Mouse (Mus musculus): ENCODE data around the gene Dnajc15. TPM values are rescaled to one million over a fixed set of nuclear protein-coding genes. Genes with fewer than 3 reads are reported as not detected.

Gene Dnajc15
- total RNA-seq (2014; rRNA removed) (16.0 and 21.8 TPM in 2 replicates), polyA plus RNA-seq (2015; fragmentation: Nextera tagmentation; extraction: Ambion mirVana) (96.0 and 105 TPM in 2 replicates)

DNA sequence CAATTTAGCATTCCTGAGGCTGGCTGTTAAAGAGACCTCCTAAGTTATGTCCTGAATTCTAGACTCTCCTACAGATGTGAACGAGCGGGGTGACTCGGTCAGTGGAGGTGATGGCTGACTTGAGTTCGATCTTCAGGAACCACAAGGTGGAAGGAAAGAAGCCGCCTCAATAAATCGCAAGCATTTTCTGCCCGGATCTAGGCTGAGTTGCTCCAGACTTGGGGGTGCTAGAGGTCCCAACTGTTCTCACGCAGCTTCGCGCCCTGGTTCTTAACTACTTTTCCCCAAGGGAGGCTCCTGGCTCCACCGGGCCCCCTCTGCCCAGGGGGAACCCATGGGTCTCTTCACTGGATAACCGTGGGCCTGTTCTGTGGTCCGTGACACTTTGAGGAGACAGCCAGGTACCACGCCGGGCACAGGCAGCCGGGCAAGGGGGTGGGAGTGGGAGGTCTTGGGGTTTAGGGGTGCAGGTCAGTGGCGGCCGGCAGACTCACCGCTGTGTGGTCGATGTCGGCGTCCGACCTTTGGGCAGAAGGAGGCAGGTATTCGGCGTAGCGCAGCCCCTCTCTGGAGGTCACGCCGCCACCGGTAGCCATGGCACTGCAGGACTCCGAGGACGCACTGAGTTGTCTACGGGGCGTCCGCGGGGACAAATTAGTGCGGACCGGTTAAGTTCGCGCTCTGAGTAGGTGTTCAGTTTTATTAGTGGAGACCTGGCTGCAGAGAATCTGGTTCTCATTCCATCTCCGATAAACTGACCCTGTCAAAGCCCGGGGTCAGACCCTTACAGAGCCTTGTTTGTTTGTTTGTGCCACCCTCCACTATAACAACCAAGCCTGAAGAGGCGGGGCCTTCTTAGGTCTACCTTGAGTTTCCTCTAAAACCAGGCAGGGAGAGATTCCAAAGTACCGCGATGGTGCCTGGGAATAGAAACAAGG, at the start of gene Dnajc15:
Dnajc15 (minus strand) TSS at position 822 of the 938 bp plus-strand sequence.
- peaks cover 4% of the 10 kb centered on the region; the same call in 1 of the 2 replicates for H3K4me1 ChIP-seq (ENCODE audit: insufficient read depth, low read length)
- peak; percentile 42 for TF ChIP-seq CTCF (IDR thresholded peaks at IDR 0.05)
- H3K9me3 ChIP-seq (ENCODE audit: low read length), result no peaks in the 10 kb centered on the region
- WGBS, result 2% methylated on average over 44 of the region's 44 CpGs
- ATAC-seq (ENCODE audit: low FRiP score), result peak; percentile 85
- H3K27ac ChIP-seq (ENCODE audit: low read depth, low read length), result no peak within 1 kb of the TSS
- H3K4me3 ChIP-seq (ENCODE audit: low read depth, low read length), result peak within 1 kb of the TSS; percentile 85
- no peaks in the 10 kb centered on the region for H3K27me3 ChIP-seq (ENCODE audit: insufficient read depth, low read length)
- H3K36me3 ChIP-seq (ENCODE audit: insufficient read depth, low read length), result no peaks in the 10 kb centered on the region
- H3K4me2 ChIP-seq (ENCODE audit: low read depth, low read length, poor library complexity, severe bottlenecking), result peak within 1 kb of the TSS; percentile 94
- DNase-seq (ENCODE audit: low spot score), result peak; percentile 76
- peak within 1 kb of the TSS; percentile 87 for H3K9ac ChIP-seq (replicated peaks; ENCODE audit: low read length, poor library complexity, severe bottlenecking)

DNA sequence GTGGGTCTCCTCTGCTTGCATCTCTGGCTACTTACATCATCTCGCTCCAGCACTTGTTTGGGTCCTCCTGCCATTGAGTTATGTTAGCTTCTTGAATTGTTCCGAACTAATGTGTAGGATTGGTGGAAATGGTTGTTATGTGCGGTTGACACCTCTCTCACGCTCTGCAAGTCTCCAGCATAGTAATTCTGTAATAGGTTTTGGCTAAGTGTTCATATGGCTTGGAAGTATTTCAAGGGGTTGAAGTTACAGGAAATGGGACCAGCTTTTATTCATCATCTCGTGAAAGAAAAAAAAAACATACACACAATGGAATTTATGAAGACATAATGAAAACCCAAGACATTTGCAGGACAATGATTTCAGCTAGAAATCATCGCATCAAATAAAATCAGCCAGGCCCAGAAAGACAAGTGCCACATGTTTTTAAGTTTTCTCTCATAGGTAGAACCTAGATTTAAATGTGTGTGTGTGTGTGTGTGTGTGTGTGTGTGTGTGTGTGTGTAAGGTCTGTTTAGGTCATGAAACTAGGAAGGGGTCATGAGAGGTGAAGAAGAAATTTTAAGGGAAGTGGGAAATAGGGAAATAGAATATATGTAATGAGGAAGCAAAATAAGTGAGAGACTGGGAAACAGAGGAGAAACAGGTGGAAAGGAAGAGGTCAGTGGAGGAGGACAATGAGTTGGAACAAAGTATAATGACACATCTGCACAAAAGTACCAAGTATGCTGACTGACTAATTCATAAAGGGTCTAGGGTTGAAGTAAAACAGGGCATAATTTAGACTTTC, 48.3 kb upstream of the Dnajc15 start:
- no peaks in the 10 kb centered on the region for H3K4me1 ChIP-seq (ENCODE audit: insufficient read depth, low read length)
- H3K36me3 ChIP-seq (ENCODE audit: insufficient read depth, low read length), result no peaks in the 10 kb centered on the region
- H3K27ac ChIP-seq (ENCODE audit: low read depth, low read length), result no peak overlapping the region
- no peak overlapping the region for H3K9ac ChIP-seq (replicated peaks; ENCODE audit: low read length, poor library complexity, severe bottlenecking)
- DNase-seq (ENCODE audit: low spot score) (no peak), ATAC-seq (ENCODE audit: low FRiP score) (no peak)
- H3K9me3 ChIP-seq (ENCODE audit: low read length), result no peaks in the 10 kb centered on the region
- H3K27me3 ChIP-seq (ENCODE audit: insufficient read depth, low read length), result no peaks in the 10 kb centered on the region
- H3K4me2 ChIP-seq (ENCODE audit: low read depth, low read length, poor library complexity, severe bottlenecking), result no peak overlapping the region
- WGBS, result 87% methylated on average over 6 of the region's 6 CpGs
- TF ChIP-seq CTCF (IDR thresholded peaks at IDR 0.05), result no peak
- no peak overlapping the region for H3K4me3 ChIP-seq (ENCODE audit: low read depth, low read length)

DNA sequence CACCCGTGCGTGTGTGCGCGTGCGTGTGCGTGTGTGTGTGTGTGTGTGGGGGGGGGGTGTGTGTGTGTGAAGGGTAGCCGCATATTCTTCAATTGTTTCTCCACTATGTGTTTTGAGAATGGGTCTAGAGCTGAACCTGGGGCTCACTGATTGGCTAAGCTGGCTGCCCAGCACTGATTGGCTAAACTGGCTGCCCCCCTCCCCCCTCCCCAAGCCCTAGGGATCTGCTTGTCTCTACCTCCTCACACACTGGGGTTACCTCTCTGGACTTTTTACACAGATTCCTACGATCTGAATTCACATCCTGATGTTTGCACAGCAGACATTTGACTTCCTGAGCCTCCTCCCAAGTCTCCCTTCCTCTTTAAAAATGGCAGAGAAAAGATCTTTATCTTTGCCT, 46.7 kb upstream of the Dnajc15 start:
- Histone ChIP-seq H3K4me2 (ENCODE audit: low read depth, low read length, poor library complexity, severe bottlenecking) (no peak overlapping the region), H3K27ac (ENCODE audit: low read depth, low read length) (no peak overlapping the region)
- WGBS, result 86% methylated on average over 8 of the region's 8 CpGs

DNA sequence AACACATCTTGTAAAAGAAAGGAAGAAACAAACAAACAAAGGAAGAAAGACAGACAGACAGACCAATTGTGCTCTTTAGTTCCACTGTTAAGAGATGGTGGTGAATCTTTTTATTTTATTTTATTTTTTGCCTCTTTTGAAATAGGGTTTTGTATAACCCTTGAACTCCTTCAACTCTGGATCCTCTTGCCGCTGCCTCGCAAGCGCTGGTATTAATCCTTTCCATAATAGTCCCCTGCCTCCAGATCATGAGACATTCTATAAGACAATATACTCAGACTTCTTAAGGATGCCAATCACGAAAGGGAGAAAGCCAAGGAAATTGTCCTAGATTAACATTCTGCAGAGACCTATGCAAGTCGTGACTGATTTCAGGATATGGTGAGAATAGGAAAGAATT, 40.9 kb upstream of the Dnajc15 start:
- no peaks in the 10 kb centered on the region for H3K27me3 ChIP-seq (ENCODE audit: insufficient read depth, low read length)
- H3K4me3 ChIP-seq (ENCODE audit: low read depth, low read length), result no peak overlapping the region
- H3K4me1 ChIP-seq (ENCODE audit: insufficient read depth, low read length), result no peaks in the 10 kb centered on the region
- no peaks in the 10 kb centered on the region for H3K9me3 ChIP-seq (ENCODE audit: low read length)
- H3K36me3 ChIP-seq (ENCODE audit: insufficient read depth, low read length), result no peaks in the 10 kb centered on the region
- ATAC-seq (ENCODE audit: low FRiP score), result no peak
- no peak for TF ChIP-seq CTCF (IDR thresholded peaks at IDR 0.05)
- no peak overlapping the region for H3K27ac ChIP-seq (ENCODE audit: low read depth, low read length)
- H3K9ac ChIP-seq (replicated peaks; ENCODE audit: low read length, poor library complexity, severe bottlenecking), result no peak overlapping the region
- H3K4me2 ChIP-seq (ENCODE audit: low read depth, low read length, poor library complexity, severe bottlenecking), result no peak overlapping the region
- DNase-seq (ENCODE audit: low spot score), result no peak
- 34% methylated on average over 5 of the region's 5 CpGs for WGBS

More for the DNA sequence above, 46.7 kb upstream of the Dnajc15 start:
- Histone ChIP-seq H3K27me3 (ENCODE audit: insufficient read depth, low read length) (no peaks in the 10 kb centered on the region), H3K4me3 (ENCODE audit: low read depth, low read length) (no peak overlapping the region), H3K9ac (replicated peaks; ENCODE audit: low read length, poor library complexity, severe bottlenecking) (no peak overlapping the region), H3K36me3 (ENCODE audit: insufficient read depth, low read length) (no peaks in the 10 kb centered on the region), H3K4me1 (ENCODE audit: insufficient read depth, low read length) (no peaks in the 10 kb centered on the region), H3K9me3 (ENCODE audit: low read length) (no peaks in the 10 kb centered on the region)
- TF ChIP-seq CTCF (IDR thresholded peaks at IDR 0.05), result no peak
- ATAC-seq (ENCODE audit: low FRiP score) (no peak), DNase-seq (ENCODE audit: low spot score) (no peak)

DNA sequence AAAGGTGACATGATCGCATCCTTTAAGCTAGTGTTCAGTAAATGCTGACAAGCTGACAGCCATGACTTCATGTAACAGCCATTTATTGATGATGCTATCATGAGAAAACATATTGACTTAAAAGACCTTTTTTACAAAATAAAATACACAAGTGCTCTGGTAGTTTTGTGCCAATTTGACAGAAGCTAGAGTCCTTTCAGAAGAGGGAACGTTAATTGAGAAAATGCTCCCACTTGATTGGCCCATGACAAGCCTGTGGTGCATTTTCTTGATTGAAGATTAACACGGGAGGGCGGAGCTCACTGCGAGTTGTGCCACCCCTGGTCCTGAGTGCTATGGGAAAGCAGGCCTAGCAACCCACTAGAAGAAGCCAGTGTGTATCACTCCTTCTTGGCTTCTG, 31.7 kb upstream of the Dnajc15 start:
- H3K9me3 ChIP-seq (ENCODE audit: low read length), result no peaks in the 10 kb centered on the region
- no peak overlapping the region for H3K9ac ChIP-seq (replicated peaks; ENCODE audit: low read length, poor library complexity, severe bottlenecking)
- DNase-seq (ENCODE audit: low spot score) (no peak), ATAC-seq (ENCODE audit: low FRiP score) (no peak)
- no peaks in the 10 kb centered on the region for H3K36me3 ChIP-seq (ENCODE audit: insufficient read depth, low read length)
- H3K4me2 ChIP-seq (ENCODE audit: low read depth, low read length, poor library complexity, severe bottlenecking), result no peak overlapping the region
- WGBS, result 87% methylated on average over 5 of the region's 5 CpGs
- TF ChIP-seq CTCF (IDR thresholded peaks at IDR 0.05), result no peak
- no peak overlapping the region for H3K27ac ChIP-seq (ENCODE audit: low read depth, low read length)
- H3K27me3 ChIP-seq (ENCODE audit: insufficient read depth, low read length), result no peaks in the 10 kb centered on the region
- H3K4me1 ChIP-seq (ENCODE audit: insufficient read depth, low read length), result no peaks in the 10 kb centered on the region; the same call in 1 of the 2 replicates
- no peak overlapping the region for H3K4me3 ChIP-seq (ENCODE audit: low read depth, low read length)
